ENCODE assay signal across 20 mouse cellular contexts in the genomic region with DNA sequence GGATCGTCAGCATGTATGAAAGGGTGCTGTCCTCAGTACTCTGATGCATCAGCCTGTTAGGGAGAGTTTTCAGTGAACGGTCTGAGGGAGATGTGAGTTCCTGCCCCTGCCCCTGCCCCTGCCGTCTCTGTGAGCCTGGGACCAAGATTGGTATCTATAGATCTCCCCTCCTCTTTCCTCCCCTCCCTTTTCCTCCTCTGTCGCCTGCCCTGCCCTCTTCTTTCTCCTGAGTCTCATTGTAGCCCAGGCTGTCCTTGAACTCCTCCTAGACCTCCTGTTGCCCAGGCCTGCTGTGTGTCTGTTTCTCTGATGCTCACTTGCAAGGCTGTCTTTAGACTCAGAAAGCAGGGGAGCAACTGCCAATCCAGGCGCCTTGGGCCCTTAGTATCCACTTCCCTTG. TPM values are rescaled to one million over a fixed set of nuclear protein-coding genes. Genes with fewer than 3 reads are reported as not detected.
DNase-seq lines count a peak whose midpoint lies in the region; ATAC-seq lines count a peak whose summit lies in the region.
"Had no signal": no experiment of that assay in that cellular context is flagged by ENCODE, and none has a peak within 500 bp of the region (broad histone marks: within the 10 kb centered on the region; RNA-seq: fewer than 3 reads in every experiment).

No protein-coding gene starts in this region.

- H3K27me3 ChIP-seq in midbrain, embryonic 14.5 days (ENCODE audit: control insufficient read depth, insufficient read depth, low read length): no peaks in the 10 kb centered on the region
- H3K27me3 ChIP-seq in forebrain, embryonic 14.5 days (replicated peaks; ENCODE audit: control insufficient read depth, insufficient read depth, low read length): no peaks in the 10 kb centered on the region
- H3K27me3 ChIP-seq: hindbrain, embryonic 15.5 days; Patski had no signal

- no peaks in the 10 kb centered on the region for H3K36me3 ChIP-seq in midbrain, embryonic 14.5 days (ENCODE audit: control insufficient read depth, insufficient read depth, low read length)
- no peaks in the 10 kb centered on the region for H3K36me3 ChIP-seq in forebrain, embryonic 14.5 days (ENCODE audit: control insufficient read depth, insufficient read depth, low read length)
- H3K36me3 ChIP-seq: forebrain, embryonic 10.5 days; hindbrain, embryonic 15.5 days had no signal

- no peak overlapping the region for H3K4me3 ChIP-seq in midbrain, embryonic 14.5 days (replicated peaks; ENCODE audit: low read depth, low read length)
- H3K4me3 ChIP-seq in forebrain, embryonic 14.5 days (ENCODE audit: low read depth, low read length): no peak overlapping the region
- H3K4me3 ChIP-seq: forebrain, embryonic 10.5 days; heart, adult 2 months; hindbrain, embryonic 15.5 days had no signal

- H3K4me2 ChIP-seq in midbrain, embryonic 14.5 days (ENCODE audit: low read length): no peak overlapping the region
- no peak overlapping the region for H3K4me2 ChIP-seq in forebrain, embryonic 14.5 days (ENCODE audit: low read length)

- 0 out of 2 replicates have a peak overlapping the region, but pooled peaks have one; percentile 10 for H3K27ac ChIP-seq in midbrain, embryonic 14.5 days (replicated peaks; ENCODE audit: low read depth, low read length)
- no peak overlapping the region for H3K27ac ChIP-seq in forebrain, embryonic 14.5 days (ENCODE audit: low read depth, low read length)
- H3K27ac ChIP-seq: forebrain, embryonic 10.5 days had no signal

- WGBS in midbrain, embryonic 14.5 days: 34% methylated on average over 5 of the region's 5 CpGs
- WGBS in forebrain, embryonic 14.5 days: 19% methylated on average over 5 of the region's 5 CpGs

- DNase-seq in lung, postnatal 36 days: peak; percentile 18
- DNase-seq in lung, postnatal 10 days: no peak
- peak; percentile 26 for DNase-seq in ZHBTc4 (ENCODE audit: low read depth, low spot score)
- no peak for DNase-seq in midbrain, embryonic 14.5 days
- no peak for DNase-seq in forebrain, embryonic 14.5 days (ENCODE audit: low spot score)
- no peak for DNase-seq in thymus, postnatal 4 days
- DNase-seq: adrenal gland, postnatal 25 days; B cell, adult 2 months; cerebellum, adult 11-12 months; cerebellum, postnatal 36 days; gastrocnemius, postnatal 10 days; heart, adult 2 months; heart, postnatal 36 days; thymus, postnatal 25 days had no signal

- no peaks in the 10 kb centered on the region for H3K9me3 ChIP-seq in midbrain, embryonic 14.5 days (ENCODE audit: control insufficient read depth, low read length)
- no peaks in the 10 kb centered on the region for H3K9me3 ChIP-seq in forebrain, embryonic 14.5 days (replicated peaks; ENCODE audit: control insufficient read depth, low read length)
- H3K9me3 ChIP-seq: hindbrain, embryonic 15.5 days had no signal

- peaks cover 46% of the 10 kb centered on the region for H3K4me1 ChIP-seq in midbrain, embryonic 14.5 days (ENCODE audit: control insufficient read depth, insufficient read depth, low read length)
- peaks cover 13% of the 10 kb centered on the region for H3K4me1 ChIP-seq in forebrain, embryonic 14.5 days (ENCODE audit: control insufficient read depth, insufficient read depth, low read length)

- no peak overlapping the region for H3K9ac ChIP-seq in midbrain, embryonic 14.5 days (replicated peaks; ENCODE audit: low read length)
- no peak overlapping the region for H3K9ac ChIP-seq in forebrain, embryonic 14.5 days (ENCODE audit: low read length)
- H3K9ac ChIP-seq: hindbrain, embryonic 15.5 days had no signal

- ATAC-seq in CD4-positive, CD25-positive, alpha-beta regulatory T cell, adult 4 months: peak; percentile 35
- no peak for ATAC-seq in midbrain, embryonic 14.5 days (ENCODE audit: low FRiP score, low TSS enrichment)
- ATAC-seq in forebrain, embryonic 14.5 days: no peak
- ATAC-seq: intestine, embryonic 16.5 days; lung, postnatal 0 days; Patski had no signal

RNA-seq across cellular contexts. Expression of a gene that starts 39.6 kb away (rescaled TPM):
- 1 to 10 TPM; 7.4 to 8.3 TPM for polyA plus RNA-seq in CD4-positive, CD25-positive, alpha-beta regulatory T cell, adult 4 months (2017; shearing (Covaris generic))
- 10.1 and 11.6 TPM in 2 replicates for polyA plus RNA-seq in midbrain, embryonic 14.5 days (2014; fragmentation: Nextera tagmentation; extraction: Ambion mirVana)
- polyA plus RNA-seq in forebrain, embryonic 14.5 days (2014; fragmentation: Nextera tagmentation; extraction: Ambion mirVana): 6.1 and 7.1 TPM in 2 replicates

Comparison
In these comparisons a context has a peak if more than half of its experiments do, and no peak if none do; other contexts are left out.
1. DNase-seq: peak in lung, postnatal 36 days (single experiment) and ZHBTc4 (single experiment); none in lung, postnatal 10 days (single experiment), midbrain, embryonic 14.5 days (single experiment), forebrain, embryonic 14.5 days (single experiment) and thymus, postnatal 4 days (single experiment).